Mouse (Mus musculus) thymus, adult 2 months (tissue): ENCODE data around the gene Hpd. TPM values are rescaled to one million over a fixed set of nuclear protein-coding genes. Genes with fewer than 3 reads are reported as not detected.

Experiments
- DNase-seq: peaks from one replicate; pipeline ENCODE4 v3.0.0; 2021
- H3K27ac ChIP-seq: fragments of 200-500 bp; 2 replicates; pipeline ENCODE4 v1.5.1; 2012; ENCODE audit warnings: low read length, control low read depth; ENCODE audit not compliant: control insufficient read depth, insufficient read depth
- H3K27me3 ChIP-seq: fragments of 200-500 bp; 2 replicates; pipeline ENCODE4 v1.6.1; 2012; ENCODE audit warnings: mild to moderate bottlenecking, low read length, moderate library complexity, mixed read lengths; ENCODE audit not compliant: control insufficient read depth, insufficient read depth
- H3K36me3 ChIP-seq: fragments of 200-500 bp; 2 replicates; pipeline ENCODE4 v1.6.1; 2012; ENCODE audit warnings: mild to moderate bottlenecking, low read length, moderate library complexity; ENCODE audit not compliant: control insufficient read depth, insufficient read depth
- H3K4me1 ChIP-seq: fragments of 200-500 bp; replicated peaks from 2 replicates; pipeline ENCODE4 v1.6.1; 2012; ENCODE audit warnings: low read length; ENCODE audit not compliant: control insufficient read depth, insufficient read depth
- H3K4me3 ChIP-seq: fragments of 200-500 bp; 2 replicates; pipeline ENCODE4 v1.5.1; 2012; ENCODE audit warnings: mild to moderate bottlenecking, low read length, control low read depth, moderate library complexity; ENCODE audit not compliant: control insufficient read depth, insufficient read depth
- CTCF ChIP-seq: fragments of 200-500 bp; IDR thresholded peaks from 2 replicates; pipeline ENCODE4 v1.5.1; 2012; ENCODE audit warnings: mild to moderate bottlenecking, control low read depth, low read length, moderate library complexity, borderline replicate concordance; ENCODE audit not compliant: control insufficient read depth, poor library complexity, insufficient read depth; ENCODE audit errors: extremely low read depth
- POLR2A ChIP-seq: fragments of 200-500 bp; IDR thresholded peaks from 2 replicates; pipeline ENCODE4 v1.6.1; 2012; ENCODE audit warnings: mild to moderate bottlenecking, low read length, control low read depth, moderate library complexity; ENCODE audit not compliant: control insufficient read depth, poor library complexity, insufficient read depth; ENCODE audit errors: extremely low read depth
- WGBS: fragments of 180-500 bp; shearing (Covaris S2); methylation state at CpG from one replicate; pipeline ENCODE4 v1.1.7; 2018; 5-methylcytosine and 5-hydroxymethylcytosine counted together
- polyA plus RNA-seq: library from polyadenylated mRNA; depleted of rRNA; stranded (reverse); fragments of >200 nt; gene quantifications from 2 replicates; pipeline ENCODE4 v1.2.3, GENCODE M21; 2012; rRNA removed

Gene Hpd
- polyA plus RNA-seq, 1 experiment: 1.5 TPM

- Histone ChIP-seq H3K27ac (peak overlapping the region; percentile 25; the same call in 1 of the 2 replicates), H3K4me1 (peaks cover 36% of the 10 kb centered on the region), H3K27me3 (no peaks in the 10 kb centered on the region), H3K4me3 (no peak overlapping the region), H3K36me3 (peaks cover 2% of the 10 kb centered on the region; the same call in 1 of the 2 replicates)
- no peak for DNase-seq
- WGBS: 78% methylated on average over 6 of the region's 6 CpGs
- TF ChIP-seq POLR2A: no peak
- no peak for TF ChIP-seq CTCF
These were observed 57.4 kb downstream of the Hpd start for GRCm38 (mm10) chr5:123125105-123125504.

GRCm38 (mm10) chr5:123122181-123122580 is 60.3 kb downstream of the Hpd start:
- no peak overlapping the region for H3K4me3 ChIP-seq
- H3K36me3 ChIP-seq: peaks cover 12% of the 10 kb centered on the region
- DNase-seq: no peak
- peaks cover 15% of the 10 kb centered on the region for H3K4me1 ChIP-seq
- TF ChIP-seq POLR2A (no peak), CTCF (peak; percentile 65; the same call in 1 of the 2 replicates)
- WGBS: 93% methylated on average over 4 of the region's 4 CpGs
- H3K27ac ChIP-seq: no peak overlapping the region
- no peaks in the 10 kb centered on the region for H3K27me3 ChIP-seq

Other genes with a start within 250 kb of the Hpd start
- gene Kdm2b, start 192.9 kb downstream of the Hpd start, polyA plus RNA-seq: 65.1 and 73.9 TPM in 2 replicates
- gene Orai1, start 167.7 kb downstream of the Hpd start, polyA plus RNA-seq: 76.9 and 87.4 TPM in 2 replicates
- gene Morn3, start 135.7 kb downstream of the Hpd start, polyA plus RNA-seq: 0.15 TPM in 1 of 2 replicates, not detected in the other
- gene Tmem120b, start 114.3 kb downstream of the Hpd start, polyA plus RNA-seq: 43.6 and 45.7 TPM in 2 replicates
- 45.1 and 51.9 TPM in 2 replicates for gene Rhof, start 50.0 kb downstream of the Hpd start, polyA plus RNA-seq
- gene Setd1b, start 40.5 kb downstream of the Hpd start, polyA plus RNA-seq: 45.5 and 66.9 TPM in 2 replicates
- gene Psmd9, start 13.3 kb downstream of the Hpd start, polyA plus RNA-seq: 32.7 and 34.7 TPM in 2 replicates
- 2.2 and 2.4 TPM in 2 replicates for gene Wdr66, start 69.4 kb upstream of the Hpd start, polyA plus RNA-seq
- 29.4 and 34.4 TPM in 2 replicates for gene Bcl7a, start 161.1 kb upstream of the Hpd start, polyA plus RNA-seq
- gene Mlxip, start 212.1 kb upstream of the Hpd start, polyA plus RNA-seq: 113 and 124 TPM in 2 replicates